Mouse (Mus musculus) fat pad, adult 2 months (tissue): ENCODE results near the gene Riok1.

Source experiments
- DNase-seq: peaks from one replicate; pipeline ENCODE4 v3.0.0-alpha.2; 2011; ENCODE audit warnings: low read depth, low spot score; ENCODE audit errors: extremely low read depth

The Riok1 gene

DNA sequence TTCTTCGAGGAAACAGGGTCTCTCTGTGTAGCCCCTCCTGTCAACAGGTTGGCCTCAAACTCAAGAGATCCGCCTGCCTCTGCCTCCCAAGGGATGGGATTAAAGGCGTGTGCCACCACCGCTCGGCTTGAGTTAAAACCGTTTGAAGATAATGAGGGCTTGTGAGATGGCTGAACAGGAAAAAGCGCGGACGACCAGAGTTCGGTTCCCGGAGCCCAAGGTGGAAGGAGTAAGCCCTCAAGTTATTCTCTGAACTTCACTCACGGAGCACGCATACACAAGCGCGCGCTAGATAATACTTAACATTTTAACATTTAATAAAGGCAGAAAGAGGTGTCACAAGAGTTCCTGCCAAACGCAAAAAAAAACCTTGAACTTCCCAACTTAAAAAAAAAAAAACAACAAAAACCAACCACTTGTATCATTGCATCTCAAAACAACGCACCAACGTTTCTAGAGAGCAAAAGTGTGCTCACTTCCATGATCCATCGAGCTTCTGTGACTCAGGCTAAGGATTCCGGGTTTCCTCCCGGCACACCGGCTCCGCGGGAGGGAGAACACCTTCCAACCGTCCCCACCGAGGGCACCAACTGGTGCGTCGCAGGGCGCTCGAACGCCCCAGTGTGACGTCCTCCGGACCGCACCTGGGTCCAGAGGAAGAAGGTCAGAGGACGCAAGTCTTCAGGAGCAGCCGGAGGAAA lies at the start of gene Riok1:
Gene Riok1, plus strand, starts transcription at position 653 of the 701 bp plus-strand sequence.
- DNase-seq, result no peak

- no peak for DNase-seq
Measured at GRCm38 (mm10) chr13:37989701-37990100, 47.1 kb upstream of the Riok1 start.

- DNase-seq, result no peak
Measured at GRCm38 (mm10) chr13:37992638-37993371, 44.0 kb upstream of the Riok1 start.

- no peak for DNase-seq
Measured at GRCm38 (mm10) chr13:37993376-37993703, 43.5 kb upstream of the Riok1 start.

DNA sequence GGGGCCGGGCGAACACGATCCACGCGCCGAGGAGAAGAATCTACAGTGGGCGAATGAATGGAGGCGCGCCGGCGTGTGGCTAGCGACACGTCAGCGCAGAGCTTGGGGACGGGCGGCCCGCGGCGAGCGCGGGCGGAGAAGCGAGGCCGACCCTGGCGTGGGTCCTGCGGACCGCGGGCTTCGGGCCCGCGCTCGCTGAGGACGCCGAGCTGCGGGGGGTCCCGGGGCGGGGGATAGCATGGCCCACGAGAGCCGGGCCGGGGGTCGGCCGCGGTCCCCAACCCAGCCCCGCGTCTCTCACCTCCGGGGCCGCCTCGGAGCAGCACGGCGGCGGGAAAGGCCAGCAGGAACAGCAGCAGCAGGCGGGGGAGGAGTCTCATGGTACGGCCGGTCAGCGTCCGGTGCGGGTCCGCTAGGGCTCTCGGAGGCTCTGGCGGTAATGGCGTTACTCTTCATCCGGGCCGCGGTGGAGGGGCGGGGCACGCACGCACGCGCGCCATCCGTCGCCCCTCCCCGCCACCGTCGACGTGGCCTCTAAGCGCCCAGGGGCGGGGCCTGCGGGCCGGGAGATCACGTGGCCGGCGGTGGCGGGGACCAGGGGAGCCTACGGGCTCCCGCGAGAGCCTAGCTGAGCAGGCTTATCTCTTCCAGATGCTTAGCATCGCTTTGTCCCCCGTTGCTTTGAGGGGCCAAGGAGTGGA lies 42.9 kb upstream of the Riok1 start, which contains the start of gene Ssr1:
Gene Ssr1, minus strand, starts transcription at position 514 of the 701 bp plus-strand sequence.
- DNase-seq, result peak; percentile 8

GRCm38 (mm10) chr13:37994405-37994749 lies 42.4 kb upstream of the Riok1 start:
- DNase-seq, result no peak

- DNase-seq, result no peak
Measured at GRCm38 (mm10) chr13:37999713-38000112, 37.1 kb upstream of the Riok1 start.

DNA sequence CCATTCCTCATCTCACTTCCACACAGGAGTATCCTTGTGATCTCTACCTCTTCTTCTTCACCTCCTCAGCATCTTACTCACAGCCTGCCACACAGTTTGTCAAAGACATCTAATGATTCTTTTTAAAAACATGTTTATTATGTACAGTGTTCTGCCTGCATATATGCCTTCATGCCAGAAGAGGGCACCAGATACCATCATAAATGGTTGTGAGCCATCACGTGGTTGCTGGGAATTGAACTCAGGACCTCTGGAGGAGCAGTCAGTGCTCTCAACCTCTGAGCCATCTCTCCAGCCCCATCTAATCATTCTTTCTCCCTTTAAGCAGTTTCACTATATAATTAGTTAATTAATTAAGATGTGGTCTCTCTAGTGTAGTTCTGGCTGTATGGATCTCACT lies 34.3 kb upstream of the Riok1 start:
- DNase-seq, result no peak

DNA sequence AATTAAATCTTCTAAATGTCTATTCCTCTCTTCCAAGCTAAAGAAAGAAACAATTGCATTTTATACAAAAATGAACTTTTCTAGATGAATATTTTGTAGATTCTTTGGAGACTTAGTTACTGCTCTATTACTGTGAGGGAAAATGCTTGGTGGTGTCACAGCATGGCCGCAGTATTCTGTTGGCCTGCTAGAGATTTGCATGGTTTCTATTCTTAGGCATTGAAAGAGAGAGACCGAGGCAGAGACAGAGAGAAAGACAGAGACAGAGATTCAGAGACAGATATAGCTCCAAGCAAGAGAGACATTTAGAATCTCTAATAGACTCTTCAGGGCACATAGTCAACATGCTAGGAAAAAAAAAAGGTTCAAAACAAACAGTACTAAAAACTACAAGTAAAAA lies 28.8 kb upstream of the Riok1 start:
- no peak for DNase-seq

DNA sequence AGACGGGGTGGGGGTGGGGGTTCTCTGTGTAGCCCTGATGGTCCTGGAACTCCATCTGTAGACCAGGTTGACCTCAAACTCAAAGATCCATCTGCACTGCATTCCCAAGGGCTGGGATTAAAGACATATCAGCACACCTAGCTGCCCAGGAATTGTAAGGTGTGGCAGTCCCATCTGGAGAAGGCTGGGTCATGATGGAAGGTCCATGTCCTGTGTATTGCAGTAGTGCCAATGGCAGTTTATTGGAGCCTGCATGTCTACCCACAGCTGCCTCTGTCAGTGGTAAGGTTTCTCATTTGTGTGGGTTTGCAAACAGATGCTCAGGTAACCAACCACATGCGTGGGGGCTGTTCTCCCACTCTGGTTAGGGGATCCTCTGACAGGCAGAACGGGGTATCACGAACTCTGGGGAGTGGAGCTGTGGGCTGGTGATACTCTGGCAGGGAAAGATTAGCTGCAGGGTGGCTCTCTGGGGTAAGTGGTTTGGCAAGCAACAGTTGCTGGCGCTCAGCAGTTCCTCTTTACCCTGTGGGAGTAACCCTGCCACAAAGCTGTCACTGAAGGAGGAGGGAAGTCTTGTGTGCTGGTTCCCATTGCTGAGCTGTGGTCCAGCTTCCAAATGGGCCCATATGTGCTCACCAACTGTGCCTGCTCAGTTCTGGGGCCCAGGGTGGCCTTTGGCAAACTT lies 26.9 kb upstream of the Riok1 start:
- no peak for DNase-seq

- no peak for DNase-seq
Measured at GRCm38 (mm10) chr13:38010444-38010910, 26.3 kb upstream of the Riok1 start.

DNA sequence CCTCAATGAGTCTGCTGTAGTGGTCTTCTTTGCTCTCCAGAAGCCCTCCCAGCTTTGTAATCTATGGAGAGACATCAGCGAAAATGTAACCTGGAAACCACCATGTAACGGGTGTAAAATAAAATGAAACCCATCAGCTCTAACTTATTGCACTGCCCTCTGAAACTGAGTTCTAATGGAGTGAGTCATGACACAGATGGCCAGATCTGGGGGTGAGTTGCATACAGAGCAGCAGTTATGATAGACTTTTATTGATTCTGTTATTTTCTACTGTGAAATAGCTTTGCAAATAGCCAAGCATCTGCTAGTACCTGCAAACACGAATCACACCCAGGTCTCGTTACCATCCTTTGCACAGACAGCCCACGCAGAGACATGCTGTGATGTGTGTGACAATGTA lies 24.4 kb upstream of the Riok1 start:
- DNase-seq, result no peak

GRCm38 (mm10) chr13:38015591-38015990 lies 21.2 kb upstream of the Riok1 start:
- DNase-seq, result no peak

GRCm38 (mm10) chr13:38018791-38019190 lies 18.0 kb upstream of the Riok1 start:
- no peak for DNase-seq

DNA sequence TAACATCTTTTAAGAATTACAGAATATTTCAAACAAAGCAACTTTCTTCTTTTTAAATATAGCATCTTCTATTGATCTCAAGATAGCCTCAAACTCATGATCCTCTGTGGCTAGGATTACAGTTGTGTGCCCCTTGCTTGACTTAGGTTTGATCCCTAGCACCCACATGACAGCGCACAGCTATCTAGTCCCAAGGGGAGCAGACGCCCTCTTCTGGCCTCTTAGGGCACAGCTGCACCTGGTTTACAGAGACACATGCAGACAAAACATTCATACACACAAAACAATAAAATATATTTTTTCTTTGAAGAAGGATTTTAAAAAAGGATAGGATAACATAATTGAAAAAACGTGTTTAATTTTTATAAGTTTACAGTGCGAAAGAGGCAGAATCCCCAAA lies 10.9 kb upstream of the Riok1 start:
- DNase-seq, result no peak

DNA sequence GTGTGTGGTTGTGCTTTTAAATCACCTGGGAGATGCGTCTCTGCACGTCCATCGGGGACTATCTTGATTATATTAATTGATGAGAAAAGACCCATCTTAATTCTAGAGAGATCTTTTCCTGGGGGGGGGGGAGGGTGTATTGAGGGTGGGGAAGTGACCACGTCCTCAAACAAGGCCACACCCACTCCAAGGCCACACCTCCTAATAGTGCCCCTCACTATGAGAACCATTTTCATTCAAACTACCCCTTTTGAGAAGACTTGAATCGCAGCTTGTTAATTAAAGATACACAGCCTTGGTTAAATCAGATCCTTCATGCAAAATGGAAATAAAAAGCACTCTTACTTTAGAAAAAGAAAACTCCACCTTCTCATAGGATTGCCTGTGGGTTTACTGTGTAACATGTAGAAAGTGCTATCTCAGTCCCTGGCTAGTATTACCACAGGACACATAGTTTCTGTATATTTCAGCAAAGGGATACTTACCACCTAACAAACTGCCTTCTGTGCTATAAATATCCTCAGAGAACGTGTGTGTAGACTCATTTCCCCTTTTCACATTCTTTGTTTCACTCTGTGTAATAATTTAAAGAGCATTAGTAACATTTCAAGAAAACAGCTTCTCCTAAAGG lies 9.1 kb upstream of the Riok1 start:
- DNase-seq, result no peak

DNA sequence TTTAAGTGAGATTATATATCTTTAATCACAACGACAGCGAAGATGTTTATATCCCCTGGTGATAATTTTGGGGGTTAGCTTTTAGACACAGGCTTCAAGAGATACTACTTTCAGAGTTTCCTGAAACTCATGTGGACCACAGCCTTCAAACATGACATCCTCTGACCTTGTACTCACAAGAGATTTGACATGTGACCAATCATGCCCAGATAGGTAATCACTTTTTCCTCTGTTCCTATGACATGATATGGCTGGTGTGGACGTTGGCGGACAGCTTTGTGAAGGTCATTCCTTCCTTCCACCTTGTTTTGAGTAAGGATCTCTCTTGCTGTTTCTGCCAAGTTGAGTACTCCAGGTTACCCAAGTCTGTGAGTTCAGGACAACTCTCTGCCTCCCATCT lies 8.4 kb upstream of the Riok1 start:
- DNase-seq, result no peak

GRCm38 (mm10) chr13:38037044-38037687 lies 371 bp downstream of the Riok1 start, which contains the start of gene Cage1:
Gene Cage1, minus strand, starts transcription at chr13:38037069.
- DNase-seq, result peak; percentile 57

GRCm38 (mm10) chr13:38037811-38038210 lies 1.0 kb downstream of the Riok1 start:
- DNase-seq, result no peak

DNA sequence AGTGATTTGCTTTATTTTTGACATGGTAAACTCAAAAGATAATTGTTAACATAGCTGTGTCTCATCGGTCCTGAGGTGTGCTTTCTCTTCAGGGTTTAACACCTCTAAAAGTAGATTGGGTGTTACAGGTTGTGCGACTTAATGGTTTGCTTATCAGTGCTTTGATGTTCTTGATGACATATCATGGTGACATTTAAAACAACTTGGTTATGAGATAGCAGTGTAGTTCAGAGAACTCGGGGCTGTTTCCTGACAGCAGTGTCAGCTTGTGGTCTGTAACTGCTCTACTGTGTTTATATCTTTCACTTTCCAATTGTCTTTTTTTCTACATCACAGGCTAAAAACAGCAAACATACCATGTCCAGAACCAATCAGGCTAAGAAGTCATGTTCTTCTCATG lies 13.1 kb downstream of the Riok1 start:
- DNase-seq, result no peak
